ENCODE assay signal across 29 mouse cellular contexts in genomic region chr9:30757406-30757805, GRCm38 (mm10).
DNase-seq lines count a peak whose midpoint lies in the region.
"Had no signal": no experiment of that assay in that cellular context is flagged by ENCODE, and none has a peak within 500 bp of the region (broad histone marks: within the 10 kb centered on the region; RNA-seq: fewer than 3 reads in every experiment).

No protein-coding gene starts in this region.

- no peaks in the 10 kb centered on the region for H3K36me3 ChIP-seq in heart, embryonic 10.5 days
- H3K36me3 ChIP-seq: embryonic facial prominence, embryonic 12.5 days; forebrain, embryonic 10.5 days; forebrain, embryonic 15.5 days; hindbrain, embryonic 13.5 days; liver, embryonic 13.5 days; neural tube, embryonic 12.5 days had no signal

- intact Hi-C loops in heart, postnatal 14 days (cut with DNase I), result no loop called here
- intact Hi-C loops in heart, postnatal 25 days (cut with DNase I), result no loop called here

- no peaks in the 10 kb centered on the region for H3K27me3 ChIP-seq in heart, embryonic 10.5 days (ENCODE audit: insufficient read depth, poor library complexity, severe bottlenecking)
- H3K27me3 ChIP-seq: CH12.LX; embryonic facial prominence, embryonic 12.5 days; forebrain, embryonic 15.5 days; hindbrain, embryonic 13.5 days; liver, embryonic 13.5 days; neural tube, embryonic 12.5 days had no signal

- DNase-seq in adrenal gland, adult 2 months, result peak; percentile 23
- no peak for DNase-seq in adrenal gland, postnatal 25 days
- peak; percentile 96 for DNase-seq in heart, adult 11 months
- DNase-seq in heart, postnatal 14 days, result no peak
- peak; percentile 47 for DNase-seq in heart, postnatal 25 days (ENCODE audit: low spot score)
- DNase-seq in heart, embryonic 10.5 days (ENCODE audit: low spot score), result no peak
- DNase-seq in fat pad, adult 2 months (ENCODE audit: extremely low read depth, low read depth, low spot score), result peak; percentile 47
- DNase-seq in layer of hippocampus, postnatal 25 days (ENCODE audit: extremely low spot score in 1 of 2, low spot score in 1 of 2), result no peak
- DNase-seq: cerebellum, adult 11-12 months; cerebellum, adult 9-11 months; embryo, embryonic 11 days; gastrocnemius, postnatal 10 days; kidney, adult 8-10 months; kidney, postnatal 4 days; layer of hippocampus, postnatal 36 days; left cerebral cortex, postnatal 4 days; liver, embryonic 13.5 days; lung, adult 18-20 months; lung, postnatal 14 days; right cerebral cortex, adult 18-20 months had no signal

- H3K27ac ChIP-seq in heart, embryonic 10.5 days, result no peak overlapping the region
- H3K27ac ChIP-seq: embryonic facial prominence, embryonic 12.5 days; forebrain, embryonic 10.5 days; forebrain, embryonic 15.5 days; hindbrain, embryonic 13.5 days; kidney, postnatal 0 days; liver, embryonic 13.5 days; neural tube, embryonic 12.5 days; stomach, postnatal 0 days had no signal

- 82% methylated on average over 8 of the region's 8 CpGs for WGBS in heart, embryonic 10.5 days

- H3K4me1 ChIP-seq in heart, embryonic 10.5 days, result no peaks in the 10 kb centered on the region
- H3K4me1 ChIP-seq: embryonic facial prominence, embryonic 12.5 days; forebrain, embryonic 10.5 days; forebrain, embryonic 15.5 days; hindbrain, embryonic 13.5 days; liver, embryonic 13.5 days; neural tube, embryonic 12.5 days had no signal

- no peak overlapping the region for H3K4me3 ChIP-seq in heart, embryonic 10.5 days
- H3K4me3 ChIP-seq: embryonic facial prominence, embryonic 12.5 days; forebrain, embryonic 10.5 days; forebrain, embryonic 15.5 days; hindbrain, embryonic 13.5 days; liver, embryonic 13.5 days; myocyte; neural tube, embryonic 12.5 days had no signal

- H3K9me3 ChIP-seq in heart, embryonic 10.5 days, result no peaks in the 10 kb centered on the region
- H3K9me3 ChIP-seq: embryonic facial prominence, embryonic 12.5 days; forebrain, embryonic 10.5 days; forebrain, embryonic 15.5 days; hindbrain, embryonic 13.5 days; liver, embryonic 13.5 days; neural tube, embryonic 12.5 days had no signal

Comparison
In these comparisons a context has a peak if more than half of its experiments do, and no peak if none do; other contexts are left out.
1. DNase-seq: peak in adrenal gland, adult 2 months (single experiment), heart, adult 11 months (single experiment), heart, postnatal 25 days (single experiment) and fat pad, adult 2 months (single experiment); none in adrenal gland, postnatal 25 days (single experiment), heart, postnatal 14 days (0 of 2), heart, embryonic 10.5 days (single experiment) and layer of hippocampus, postnatal 25 days (0 of 2).